Mouse (Mus musculus): ENCODE measurements around the gene Atg4d. TPM values are rescaled to one million over a fixed set of nuclear protein-coding genes. Genes with fewer than 3 reads are reported as not detected.
A peak's percentile ranks its signal among the peaks of the same experiment; 100 is the strongest.
"Not testable (repeated sequence)": the region's sequence is repeated elsewhere in the genome, so short reads cannot be mapped to it uniquely, and the experiment has no call there.

The Atg4d gene
- total and polyA plus RNA-seq, 3 experiments = 83.9 to 99.7 TPM; not detected in 1

GRCm38 (mm10) chr9:21290589-21290988, 25.5 kb downstream of the Atg4d start:
- DNase-seq (ENCODE audit: low read depth, low spot score) = no peak
- peaks cover under 1 to 37% of the 10 kb centered on the region in 2 experiments; a peak in 3 of 4 replicates for H3K36me3 ChIP-seq (ENCODE audit: control insufficient read depth in 1 of 2, insufficient read depth in 2 of 2, low read length in 2 of 2)
- H3K27me3 ChIP-seq (ENCODE audit: control insufficient read depth in 1 of 2, insufficient read depth in 2 of 2, low read length in 2 of 2) = no peaks in the 10 kb centered on the region
- H3K9me3 ChIP-seq (replicated peaks; ENCODE audit: insufficient read depth, low read length) = no peaks in the 10 kb centered on the region
- H3K4me3 ChIP-seq (ENCODE audit: control insufficient read depth in 1 of 2, insufficient read depth in 1 of 2, low read depth in 2 of 2, low read length in 2 of 2) = peak overlapping the region; percentile 75 to 76
- TF ChIP-seq ELF1 (IDR thresholded peaks at IDR 0.05; ENCODE audit: low read depth, low read length) (no peak), CHD2 (IDR thresholded peaks at IDR 0.05; ENCODE audit: low read length) (no peak), RAD21 (IDR thresholded peaks at IDR 0.05; ENCODE audit: low read depth, low read length) (no peak), UBTF (IDR thresholded peaks at IDR 0.05; ENCODE audit: borderline replicate concordance, insufficient read depth, low read depth, low read length) (peak; percentile 90; the same call in 1 of the 2 replicates), SMC3 (IDR thresholded peaks at IDR 0.05; ENCODE audit: low read depth, low read length) (no peak), TBP (IDR thresholded peaks at IDR 0.05; ENCODE audit: low read depth, low read length) (0 out of 2 replicates have a peak, but pooled peaks have one; percentile 8), SIN3A (IDR thresholded peaks at IDR 0.05; ENCODE audit: low read length) (no peak), ZKSCAN1 (IDR thresholded peaks at IDR 0.05; ENCODE audit: low read depth, low read length) (no peak), USF1 (IDR thresholded peaks at IDR 0.05; ENCODE audit: low read depth, low read length) (no peak)
- H3K27ac ChIP-seq (ENCODE audit: control insufficient read depth, low read depth, low read length) = peak overlapping the region; percentile 62
- H3K4me1 ChIP-seq (ENCODE audit: control insufficient read depth in 1 of 2, insufficient read depth in 2 of 2, low read length in 2 of 2) = peaks cover 26 to 28% of the 10 kb centered on the region in 2 experiments
- peak overlapping the region; percentile 75 for H3K9ac ChIP-seq (ENCODE audit: control insufficient read depth, low read depth, low read length, poor library complexity, severe bottlenecking)
- peaks cover 45% of the 10 kb centered on the region for H3K79me2 ChIP-seq (ENCODE audit: control insufficient read depth, insufficient read depth, low read length, poor library complexity)

- TF ChIP-seq ZMIZ1 (IDR thresholded peaks at IDR 0.05; ENCODE audit: low read depth, low read length) = no peak
- peak; percentile 92 for TF ChIP-seq TBP (IDR thresholded peaks at IDR 0.05; ENCODE audit: low read depth, low read length)
- TF ChIP-seq UBTF (IDR thresholded peaks at IDR 0.05; ENCODE audit: borderline replicate concordance, insufficient read depth, low read depth, low read length) = 0 out of 2 replicates have a peak, but pooled peaks have one; percentile 16
- peak; percentile 96; the same call in 1 of the 2 replicates for TF ChIP-seq POLR2AphosphoS5 (IDR thresholded peaks at IDR 0.05; ENCODE audit: borderline replicate concordance, low read depth, low read length)
- TF ChIP-seq POLR2A (IDR thresholded peaks at IDR 0.05; ENCODE audit: control insufficient read depth in 1 of 2, insufficient read depth in 1 of 2, low read depth in 1 of 2, low read length in 2 of 2, poor library complexity in 1 of 2) = peak in 1 of 2 experiments; percentile 98; a peak in 2 of 4 replicates
- H3K27ac ChIP-seq (ENCODE audit: control insufficient read depth, low read depth, low read length) = peak within 1 kb of the TSS; percentile 92
- DNase-seq (ENCODE audit: low read depth, low spot score) = peak; percentile 100
Observed at GRCm38 (mm10) chr9:21291022-21291787, 26.1 kb downstream of the Atg4d start, which contains the start of gene Cdkn2d. Cdkn2d (minus strand) TSS chr9:21291407.

GRCm38 (mm10) chr9:21291868-21292267, 26.8 kb downstream of the Atg4d start:
- Histone ChIP-seq H3K9ac (ENCODE audit: control insufficient read depth, low read depth, low read length, poor library complexity, severe bottlenecking) (peak overlapping the region; percentile 81), H3K79me2 (ENCODE audit: control insufficient read depth, insufficient read depth, low read length, poor library complexity) (peaks cover 34% of the 10 kb centered on the region), H3K4me3 (ENCODE audit: control insufficient read depth in 1 of 2, insufficient read depth in 1 of 2, low read depth in 2 of 2, low read length in 2 of 2) (peak overlapping the region; percentile 47 to 73), H3K27ac (ENCODE audit: control insufficient read depth, low read depth, low read length) (peak overlapping the region; percentile 92), H3K4me1 (ENCODE audit: control insufficient read depth in 1 of 2, insufficient read depth in 2 of 2, low read length in 2 of 2) (peaks cover 20 to 21% of the 10 kb centered on the region in 2 experiments), H3K36me3 (ENCODE audit: control insufficient read depth in 1 of 2, insufficient read depth in 2 of 2, low read length in 2 of 2) (peaks cover 0 to 29% of the 10 kb centered on the region in 2 experiments; a peak in 2 of 4 replicates)
- not testable (repeated sequence) for H3K27me3 ChIP-seq (ENCODE audit: control insufficient read depth in 1 of 2, insufficient read depth in 2 of 2, low read length in 2 of 2); H3K9me3 ChIP-seq (replicated peaks; ENCODE audit: insufficient read depth, low read length)
- DNase-seq (ENCODE audit: low read depth, low spot score) = peak; percentile 75

More at GRCm38 (mm10) chr9:21291022-21291787, 26.1 kb downstream of the Atg4d start, which contains the start of gene Cdkn2d:
- Histone ChIP-seq H3K9ac (ENCODE audit: control insufficient read depth, low read depth, low read length, poor library complexity, severe bottlenecking) (peak within 1 kb of the TSS; percentile 81), H3K27me3 (ENCODE audit: control insufficient read depth in 1 of 2, insufficient read depth in 2 of 2, low read length in 2 of 2) (peaks cover 0 to 3% of the 10 kb centered on the region in 2 experiments; a peak in 1 of 4 replicates), H3K4me1 (ENCODE audit: control insufficient read depth in 1 of 2, insufficient read depth in 2 of 2, low read length in 2 of 2) (peaks cover 26 to 27% of the 10 kb centered on the region in 2 experiments), H3K79me2 (ENCODE audit: control insufficient read depth, insufficient read depth, low read length, poor library complexity) (peaks cover 40% of the 10 kb centered on the region), H3K36me3 (ENCODE audit: control insufficient read depth in 1 of 2, insufficient read depth in 2 of 2, low read length in 2 of 2) (peaks cover 0 to 35% of the 10 kb centered on the region in 2 experiments; a peak in 3 of 4 replicates), H3K4me3 (ENCODE audit: control insufficient read depth in 1 of 2, insufficient read depth in 1 of 2, low read depth in 2 of 2, low read length in 2 of 2) (peak within 1 kb of the TSS; percentile 75 to 76), H3K9me3 (replicated peaks; ENCODE audit: insufficient read depth, low read length) (no peaks in the 10 kb centered on the region)
